Mouse (Mus musculus) neural tube, embryonic 13.5 days (tissue): ENCODE measurements around the gene Enpp3. TPM values are rescaled to one million over a fixed set of nuclear protein-coding genes. Genes with fewer than 3 reads are reported as not detected.

Experiments used
- ATAC-seq: fragments of 200-750 bp; cut with Nextera tagmentation; 2 replicates; pipeline ENCODE4 v1.8.0; 2017; ENCODE audit warnings: low read depth, mild to moderate bottlenecking, moderate TSS enrichment, moderate library complexity
- H3K27ac ChIP-seq: fragments of 300-500 bp; sonication (generic); replicated peaks from 2 replicates; pipeline ENCODE4 v1.5.1; 2015; ENCODE audit warnings: moderate library complexity, mild to moderate bottlenecking, inconsistent platforms
- H3K27me3 ChIP-seq: fragments of 300-500 bp; sonication (generic); 2 replicates; pipeline ENCODE4 v1.6.1; 2015; ENCODE audit warnings: mild to moderate bottlenecking, inconsistent platforms
- H3K36me3 ChIP-seq: fragments of 300-500 bp; sonication (generic); 2 replicates; pipeline ENCODE4 v1.6.1; 2015; ENCODE audit warnings: mild to moderate bottlenecking, inconsistent platforms
- H3K4me1 ChIP-seq: fragments of 300-500 bp; sonication (generic); replicated peaks from 2 replicates; pipeline ENCODE4 v1.6.1; 2015; ENCODE audit warnings: inconsistent platforms
- H3K4me2 ChIP-seq: fragments of 300-500 bp; sonication (generic); 2 replicates; pipeline ENCODE4 v1.6.1; 2015; ENCODE audit warnings: inconsistent platforms, mild to moderate bottlenecking, moderate library complexity
- H3K4me3 ChIP-seq: fragments of 300-500 bp; sonication (generic); 2 replicates; pipeline ENCODE4 v1.5.1; 2015; ENCODE audit warnings: mild to moderate bottlenecking, inconsistent platforms
- H3K9ac ChIP-seq: fragments of 300-500 bp; sonication (generic); 2 replicates; pipeline ENCODE4 v1.6.1; 2015; ENCODE audit warnings: moderate library complexity, mild to moderate bottlenecking, inconsistent platforms
- H3K9me3 ChIP-seq: fragments of 300-500 bp; sonication (generic); 2 replicates; pipeline ENCODE4 v1.6.1; 2016; ENCODE audit warnings: inconsistent platforms
- WGBS: fragments of 180-500 bp; shearing (Covaris S2); methylation state at CpG from one replicate; pipeline ENCODE4 v1.1.7; 2015; 5-methylcytosine and 5-hydroxymethylcytosine counted together
- polyA plus RNA-seq: library from polyadenylated mRNA; unstranded; fragments of >200 nt; fragmentation: Nextera tagmentation; extraction: Ambion mirVana; gene quantifications from 2 replicates; pipeline ENCODE4 v1.2.1, GENCODE M21; 2015

Gene Enpp3
- polyA plus RNA-seq, 1 experiment from 2014 or later: 4.6 TPM

- no peak for ATAC-seq
- peak overlapping the region; percentile 10; the same call in 1 of the 2 replicates for H3K4me3 ChIP-seq
- H3K4me2 ChIP-seq: peak overlapping the region; percentile 38
- no peak overlapping the region for H3K27ac ChIP-seq
- H3K9ac ChIP-seq: no peak overlapping the region
- H3K4me1 ChIP-seq: peaks cover 10% of the 10 kb centered on the region
- no peaks in the 10 kb centered on the region for H3K9me3 ChIP-seq
- 32% methylated on average over 9 of the region's 9 CpGs for WGBS
- H3K27me3 ChIP-seq: no peaks in the 10 kb centered on the region
- H3K36me3 ChIP-seq: no peaks in the 10 kb centered on the region
Observed at GRCm38 (mm10) chr10:24754874-24755540, 87.6 kb downstream of the Enpp3 start.

- H3K27ac ChIP-seq: no peak overlapping the region
- no peaks in the 10 kb centered on the region for H3K27me3 ChIP-seq
- H3K4me1 ChIP-seq: peaks cover 10% of the 10 kb centered on the region
- no peak overlapping the region for H3K9ac ChIP-seq
- WGBS: 55% methylated on average over 11 of the region's 11 CpGs
- ATAC-seq: no peak
- H3K4me2 ChIP-seq: peak overlapping the region; percentile 38
- H3K36me3 ChIP-seq: no peaks in the 10 kb centered on the region
- no peaks in the 10 kb centered on the region for H3K9me3 ChIP-seq
- peak overlapping the region; percentile 10; the same call in 1 of the 2 replicates for H3K4me3 ChIP-seq
Observed at GRCm38 (mm10) chr10:24754251-24754835, 88.3 kb downstream of the Enpp3 start.

- no peak for ATAC-seq
- no peaks in the 10 kb centered on the region for H3K27me3 ChIP-seq
- peak overlapping the region; percentile 38; the same call in 1 of the 2 replicates for H3K4me2 ChIP-seq
- H3K4me3 ChIP-seq: no peak overlapping the region
- no peak overlapping the region for H3K27ac ChIP-seq
- H3K9me3 ChIP-seq: no peaks in the 10 kb centered on the region
- peaks cover 10% of the 10 kb centered on the region for H3K4me1 ChIP-seq
- no peaks in the 10 kb centered on the region for H3K36me3 ChIP-seq
- 76% methylated on average over 16 of the region's 16 CpGs for WGBS
- H3K9ac ChIP-seq: no peak overlapping the region
Observed at GRCm38 (mm10) chr10:24753536-24754250, 88.9 kb downstream of the Enpp3 start.

GRCm38 (mm10) chr10:24742950-24743487 lies 99.6 kb downstream of the Enpp3 start:
- H3K9ac ChIP-seq: no peak overlapping the region
- no peaks in the 10 kb centered on the region; the same call in 1 of the 2 replicates for H3K4me1 ChIP-seq
- no peak overlapping the region for H3K27ac ChIP-seq
- no peak overlapping the region for H3K4me3 ChIP-seq
- H3K9me3 ChIP-seq: no peaks in the 10 kb centered on the region
- H3K27me3 ChIP-seq: no peaks in the 10 kb centered on the region
- no peaks in the 10 kb centered on the region for H3K36me3 ChIP-seq
- ATAC-seq: no peak
- WGBS: 67% methylated on average over 12 of the region's 13 CpGs
- H3K4me2 ChIP-seq: no peak overlapping the region

GRCm38 (mm10) chr10:24741229-24742198 lies 101.1 kb downstream of the Enpp3 start:
- Histone ChIP-seq H3K9ac (no peak overlapping the region), H3K4me3 (no peak overlapping the region), H3K27ac (no peak overlapping the region), H3K27me3 (no peaks in the 10 kb centered on the region), H3K4me2 (no peak overlapping the region), H3K9me3 (no peaks in the 10 kb centered on the region), H3K36me3 (no peaks in the 10 kb centered on the region), H3K4me1 (no peaks in the 10 kb centered on the region; the same call in 1 of the 2 replicates)
- ATAC-seq: no peak
- 68% methylated on average over 7 of the region's 7 CpGs for WGBS

GRCm38 (mm10) chr10:24739171-24739570 lies 103.5 kb downstream of the Enpp3 start:
- Histone ChIP-seq H3K4me1 (no peaks in the 10 kb centered on the region; the same call in 1 of the 2 replicates), H3K9me3 (peaks cover 3% of the 10 kb centered on the region; the same call in 1 of the 2 replicates)
- WGBS: 88% methylated on average over 2 of the region's 2 CpGs

GRCm38 (mm10) chr10:24738456-24738855 lies 104.2 kb downstream of the Enpp3 start:
- WGBS: 85% methylated on average over 2 of the region's 2 CpGs
- H3K9me3 ChIP-seq: peaks cover 3% of the 10 kb centered on the region; the same call in 1 of the 2 replicates
- no peak overlapping the region for H3K4me3 ChIP-seq

More at GRCm38 (mm10) chr10:24739171-24739570, 103.5 kb downstream of the Enpp3 start:
- no peak for ATAC-seq
- H3K9ac ChIP-seq: no peak overlapping the region
- no peaks in the 10 kb centered on the region for H3K27me3 ChIP-seq
- H3K4me2 ChIP-seq: no peak overlapping the region
- H3K27ac ChIP-seq: no peak overlapping the region
- no peak overlapping the region for H3K4me3 ChIP-seq
- no peaks in the 10 kb centered on the region for H3K36me3 ChIP-seq

GRCm38 (mm10) chr10:24735027-24735777 lies 107.4 kb downstream of the Enpp3 start:
- Histone ChIP-seq H3K36me3 (no peaks in the 10 kb centered on the region), H3K27ac (no peak overlapping the region), H3K4me2 (no peak overlapping the region), H3K4me1 (peaks cover 10% of the 10 kb centered on the region), H3K9ac (no peak overlapping the region), H3K27me3 (no peaks in the 10 kb centered on the region), H3K9me3 (peaks cover 3% of the 10 kb centered on the region; the same call in 1 of the 2 replicates), H3K4me3 (no peak overlapping the region)
- 91% methylated on average over 5 of the region's 5 CpGs for WGBS
- no peak for ATAC-seq

More at GRCm38 (mm10) chr10:24738456-24738855, 104.2 kb downstream of the Enpp3 start:
- no peak overlapping the region for H3K9ac ChIP-seq
- H3K36me3 ChIP-seq: no peaks in the 10 kb centered on the region
- ATAC-seq: no peak
- H3K4me1 ChIP-seq: no peaks in the 10 kb centered on the region; the same call in 1 of the 2 replicates
- no peak overlapping the region for H3K4me2 ChIP-seq
- H3K27me3 ChIP-seq: no peaks in the 10 kb centered on the region
- no peak overlapping the region for H3K27ac ChIP-seq

- no peak for ATAC-seq
- Histone ChIP-seq H3K9ac (no peak overlapping the region), H3K4me3 (no peak overlapping the region), H3K27ac (no peak overlapping the region), H3K9me3 (no peaks in the 10 kb centered on the region), H3K4me2 (no peak overlapping the region), H3K27me3 (no peaks in the 10 kb centered on the region), H3K36me3 (no peaks in the 10 kb centered on the region), H3K4me1 (peaks cover 10% of the 10 kb centered on the region)
- WGBS: 98% methylated on average over 4 of the region's 4 CpGs
Observed at GRCm38 (mm10) chr10:24727478-24727877, 115.1 kb downstream of the Enpp3 start.

- WGBS: 90% methylated on average over 2 of the region's 2 CpGs
- Histone ChIP-seq H3K27ac (no peak overlapping the region), H3K4me1 (no peaks in the 10 kb centered on the region), H3K9ac (no peak overlapping the region), H3K27me3 (no peaks in the 10 kb centered on the region), H3K4me3 (no peak overlapping the region), H3K36me3 (no peaks in the 10 kb centered on the region), H3K4me2 (no peak overlapping the region), H3K9me3 (no peaks in the 10 kb centered on the region)
- no peak for ATAC-seq
Observed at GRCm38 (mm10) chr10:24725197-24725596, 117.4 kb downstream of the Enpp3 start.
